Mouse (Mus musculus) naive thymus-derived CD4-positive, alpha-beta T cell, adult 5 months (primary cell): ENCODE data around the gene Nr0b1. TPM values are rescaled to one million over a fixed set of nuclear protein-coding genes. Genes with fewer than 3 reads are reported as not detected.

ENCODE experiments used
- polyA plus RNA-seq: library from polyadenylated mRNA; unstranded; fragments of 100-300 nt; shearing (Covaris generic); gene quantifications from one replicate; pipeline ENCODE4 v1.2.1, GENCODE M21; 2017

Gene Nr0b1
- not detected for polyA plus RNA-seq

GRCm38 (mm10) chrX:86191614-86192419, at the start of gene Nr0b1:
Nr0b1 (plus strand) TSS chrX:86191764.

Other genes with a start within 250 kb of the Nr0b1 start
- not detected for gene Samt3, start 147.6 kb upstream of the Nr0b1 start, polyA plus RNA-seq
- gene Mageb4, start 113.3 kb downstream of the Nr0b1 start, polyA plus RNA-seq = not detected